Mouse (Mus musculus) midbrain, embryonic 13.5 days (tissue): ENCODE measurements around the gene Cul4a. TPM values are rescaled to one million over a fixed set of nuclear protein-coding genes. Genes with fewer than 3 reads are reported as not detected.

Experiments used
- ATAC-seq: fragments of 200-750 bp; cut with Nextera tagmentation; 2 replicates; pipeline ENCODE4 v1.8.0; 2017; ENCODE audit warnings: mild to moderate bottlenecking, moderate TSS enrichment, moderate library complexity
- H3K27ac ChIP-seq: fragments of 300-500 bp; sonication (generic); 2 replicates; pipeline ENCODE4 v1.5.1; 2015; ENCODE audit warnings: inconsistent platforms, mild to moderate bottlenecking, moderate library complexity
- H3K27me3 ChIP-seq: fragments of 300-500 bp; sonication (generic); 2 replicates; pipeline ENCODE4 v1.6.1; 2015; ENCODE audit warnings: mild to moderate bottlenecking, inconsistent platforms
- H3K36me3 ChIP-seq: fragments of 300-500 bp; sonication (generic); 2 replicates; pipeline ENCODE4 v1.6.1; 2015; ENCODE audit warnings: mild to moderate bottlenecking, inconsistent platforms
- H3K4me1 ChIP-seq: fragments of 300-500 bp; sonication (generic); replicated peaks from 2 replicates; pipeline ENCODE4 v1.6.1; 2015; ENCODE audit warnings: inconsistent platforms
- H3K4me2 ChIP-seq: fragments of 300-500 bp; sonication (generic); replicated peaks from 2 replicates; pipeline ENCODE4 v1.6.1; 2015; ENCODE audit warnings: moderate library complexity, mild to moderate bottlenecking, inconsistent platforms
- H3K4me3 ChIP-seq: fragments of 300-500 bp; sonication (generic); replicated peaks from 2 replicates; pipeline ENCODE4 v1.5.1; 2015; ENCODE audit warnings: mild to moderate bottlenecking, inconsistent platforms
- H3K9ac ChIP-seq: fragments of 300-500 bp; sonication (generic); replicated peaks from 2 replicates; pipeline ENCODE4 v1.6.1; 2015; ENCODE audit warnings: mild to moderate bottlenecking, inconsistent platforms
- H3K9me3 ChIP-seq: fragments of 300-500 bp; sonication (generic); 2 replicates; pipeline ENCODE4 v1.6.1; 2016; ENCODE audit warnings: mild to moderate bottlenecking, inconsistent platforms
- WGBS: fragments of 180-500 bp; shearing (Covaris S2); methylation state at CpG from one replicate; pipeline ENCODE4 v1.1.7; 2015; 5-methylcytosine and 5-hydroxymethylcytosine counted together
- polyA plus RNA-seq: library from polyadenylated mRNA; unstranded; fragments of >200 nt; fragmentation: Nextera tagmentation; extraction: Ambion mirVana; gene quantifications from 2 replicates; pipeline ENCODE4 v1.2.1, GENCODE M21; 2015

The Cul4a gene
- polyA plus RNA-seq, 1 experiment from 2014 or later, result 69.6 TPM

DNA sequence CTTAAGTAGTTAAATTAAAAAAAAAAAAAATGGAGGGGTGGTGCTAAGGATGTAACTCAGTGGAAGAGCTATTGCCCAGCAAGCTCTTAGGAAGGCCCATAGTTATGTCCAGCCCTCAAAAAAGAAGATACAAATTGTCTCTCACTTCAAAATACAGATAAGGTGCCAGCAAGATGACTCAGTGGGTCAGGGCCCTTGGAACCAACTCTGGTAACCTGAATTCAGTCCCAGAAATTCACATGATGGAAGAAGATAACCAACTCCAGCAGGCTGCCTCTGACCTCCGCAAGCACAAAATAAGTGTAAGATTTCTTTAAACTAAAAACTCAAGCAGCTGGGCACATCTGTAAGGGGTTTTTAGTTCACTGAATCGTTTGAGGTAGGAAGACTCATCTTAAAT is 43.1 kb downstream of the Cul4a start:
- ATAC-seq, result no peak
- peaks cover 69% of the 10 kb centered on the region for H3K36me3 ChIP-seq

DNA sequence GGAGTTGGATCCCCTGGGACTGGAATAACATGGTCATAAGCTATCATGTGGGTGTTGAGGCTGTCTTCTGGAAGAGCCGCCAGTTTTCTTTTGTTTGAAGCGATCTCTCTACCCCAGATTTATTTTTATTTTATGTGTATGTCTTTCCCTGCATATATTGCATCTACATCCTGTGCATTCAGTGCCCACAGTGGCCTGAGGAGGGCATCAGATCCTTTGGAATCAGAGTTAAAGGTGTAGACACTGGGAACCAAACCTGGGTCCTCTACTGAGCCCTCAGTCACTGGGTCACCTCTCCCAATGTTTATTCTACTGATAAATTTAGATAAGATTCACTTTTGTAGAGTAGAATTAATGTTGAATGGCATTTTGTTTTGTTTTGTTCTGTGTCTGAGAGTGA is 43.9 kb downstream of the Cul4a start:
- WGBS, result 96% methylated on average over 2 of the region's 2 CpGs
- no peak for ATAC-seq
- Histone ChIP-seq H3K9me3 (no peaks in the 10 kb centered on the region), H3K27ac (no peak overlapping the region), H3K4me2 (no peak overlapping the region), H3K4me3 (no peak overlapping the region), H3K27me3 (no peaks in the 10 kb centered on the region), H3K4me1 (no peaks in the 10 kb centered on the region), H3K36me3 (peaks cover 68% of the 10 kb centered on the region), H3K9ac (no peak overlapping the region)

More for the DNA sequence above, 43.1 kb downstream of the Cul4a start:
- Histone ChIP-seq H3K4me2 (no peak overlapping the region), H3K4me1 (no peaks in the 10 kb centered on the region), H3K27ac (no peak overlapping the region), H3K4me3 (no peak overlapping the region), H3K9me3 (no peaks in the 10 kb centered on the region), H3K27me3 (no peaks in the 10 kb centered on the region), H3K9ac (no peak overlapping the region)
- WGBS, result 96% methylated on average over 2 of the region's 2 CpGs

- H3K36me3 ChIP-seq, result peaks cover 62% of the 10 kb centered on the region
- no peak overlapping the region for H3K9ac ChIP-seq
- no peak overlapping the region for H3K27ac ChIP-seq
- no peak for ATAC-seq
- WGBS, result 78% methylated on average over 5 of the region's 5 CpGs
- H3K4me3 ChIP-seq, result no peak overlapping the region
- H3K27me3 ChIP-seq, result no peaks in the 10 kb centered on the region
- H3K4me1 ChIP-seq, result no peaks in the 10 kb centered on the region
- no peaks in the 10 kb centered on the region for H3K9me3 ChIP-seq
- H3K4me2 ChIP-seq, result no peak overlapping the region
These were observed 44.4 kb downstream of the Cul4a start for GRCm38 (mm10) chr8:13149866-13150265.

DNA sequence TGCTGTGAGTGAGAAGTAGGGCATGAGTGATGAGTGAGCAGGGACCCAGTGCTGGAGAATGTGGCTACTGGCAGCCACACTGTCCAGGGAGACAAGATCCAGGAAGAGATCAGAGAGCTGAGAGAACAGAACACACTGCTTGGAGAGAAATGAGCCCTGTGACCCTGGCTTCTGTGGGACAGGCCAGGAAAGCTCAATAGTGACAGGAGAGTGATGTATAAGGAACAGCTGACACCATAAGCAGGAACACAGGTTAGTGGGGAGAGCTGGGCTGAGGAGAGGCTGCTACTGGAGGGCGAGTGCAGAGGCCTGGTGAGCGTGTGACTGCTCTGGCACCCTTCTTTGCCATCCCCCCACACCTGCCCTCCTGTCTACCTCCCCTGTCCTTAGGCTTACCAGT is 45.5 kb downstream of the Cul4a start:
- no peak overlapping the region for H3K4me2 ChIP-seq
- no peak for ATAC-seq
- H3K36me3 ChIP-seq, result peaks cover 51% of the 10 kb centered on the region
- no peak overlapping the region for H3K9ac ChIP-seq
- no peaks in the 10 kb centered on the region for H3K9me3 ChIP-seq
- no peak overlapping the region for H3K4me3 ChIP-seq
- WGBS, result 75% methylated on average over 2 of the region's 2 CpGs
- H3K27me3 ChIP-seq, result no peaks in the 10 kb centered on the region
- H3K27ac ChIP-seq, result no peak overlapping the region
- no peaks in the 10 kb centered on the region for H3K4me1 ChIP-seq

DNA sequence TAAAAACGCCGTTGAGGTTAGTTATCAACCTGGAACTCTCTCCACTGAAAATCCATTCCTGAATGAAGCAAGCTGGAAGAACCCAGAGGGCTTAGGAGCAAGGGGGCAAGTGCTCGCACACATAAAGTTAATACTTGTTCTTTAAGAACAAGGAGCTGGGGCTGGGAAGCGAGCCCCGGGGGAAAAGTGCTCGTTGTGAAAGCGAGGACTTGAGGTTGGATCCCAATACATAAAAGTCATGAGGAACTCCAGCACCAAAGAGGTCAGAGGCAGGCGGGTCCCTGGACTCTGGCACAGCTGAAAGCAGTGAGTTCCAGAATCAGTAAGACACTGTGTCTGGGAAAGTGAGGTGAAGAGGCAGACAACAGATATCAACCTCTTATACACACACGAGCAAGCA is 48.7 kb downstream of the Cul4a start:
- H3K9me3 ChIP-seq, result no peaks in the 10 kb centered on the region
- H3K4me2 ChIP-seq, result no peak overlapping the region
- no peaks in the 10 kb centered on the region for H3K27me3 ChIP-seq
- WGBS, result 84% methylated on average over 9 of the region's 9 CpGs
- no peak overlapping the region for H3K4me3 ChIP-seq
- no peak overlapping the region for H3K9ac ChIP-seq
- H3K36me3 ChIP-seq, result peaks cover 25% of the 10 kb centered on the region
- no peak for ATAC-seq
- H3K4me1 ChIP-seq, result peaks cover 3% of the 10 kb centered on the region
- H3K27ac ChIP-seq, result no peak overlapping the region

DNA sequence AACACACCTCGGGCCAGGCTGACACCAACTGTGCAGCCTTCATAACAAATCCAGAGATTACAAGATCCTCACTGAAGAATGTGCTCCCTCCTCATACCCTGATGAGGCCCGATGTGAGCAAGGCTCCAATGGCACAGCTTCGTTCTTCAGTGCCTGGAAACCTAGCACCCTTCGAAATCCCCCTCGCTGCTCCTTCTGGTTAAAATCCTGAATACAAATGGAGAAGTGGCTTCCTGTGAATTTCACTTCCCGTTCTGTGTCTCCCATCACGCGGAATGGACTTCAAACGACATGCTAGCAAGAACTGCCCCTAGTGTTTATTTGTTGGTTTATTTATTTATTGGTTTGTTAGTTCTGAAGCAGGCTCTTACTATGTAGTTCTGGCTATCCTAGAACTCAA is 49.9 kb downstream of the Cul4a start:
- Histone ChIP-seq H3K27ac (no peak overlapping the region), H3K9me3 (no peaks in the 10 kb centered on the region), H3K27me3 (no peaks in the 10 kb centered on the region), H3K9ac (no peak overlapping the region), H3K4me3 (no peak overlapping the region), H3K36me3 (peaks cover 14% of the 10 kb centered on the region), H3K4me2 (no peak overlapping the region), H3K4me1 (peaks cover 12% of the 10 kb centered on the region)
- ATAC-seq, result no peak
- 76% methylated on average over 9 of the region's 9 CpGs for WGBS

GRCm38 (mm10) chr8:13156327-13157097 is 51.1 kb downstream of the Cul4a start:
- Histone ChIP-seq H3K4me2 (no peak overlapping the region), H3K4me3 (no peak overlapping the region), H3K9ac (no peak overlapping the region), H3K9me3 (no peaks in the 10 kb centered on the region), H3K36me3 (peaks cover 4% of the 10 kb centered on the region; the same call in 1 of the 2 replicates), H3K4me1 (peaks cover 23% of the 10 kb centered on the region), H3K27ac (no peak overlapping the region), H3K27me3 (no peaks in the 10 kb centered on the region)
- no peak for ATAC-seq
- 77% methylated on average over 12 of the region's 12 CpGs for WGBS

DNA sequence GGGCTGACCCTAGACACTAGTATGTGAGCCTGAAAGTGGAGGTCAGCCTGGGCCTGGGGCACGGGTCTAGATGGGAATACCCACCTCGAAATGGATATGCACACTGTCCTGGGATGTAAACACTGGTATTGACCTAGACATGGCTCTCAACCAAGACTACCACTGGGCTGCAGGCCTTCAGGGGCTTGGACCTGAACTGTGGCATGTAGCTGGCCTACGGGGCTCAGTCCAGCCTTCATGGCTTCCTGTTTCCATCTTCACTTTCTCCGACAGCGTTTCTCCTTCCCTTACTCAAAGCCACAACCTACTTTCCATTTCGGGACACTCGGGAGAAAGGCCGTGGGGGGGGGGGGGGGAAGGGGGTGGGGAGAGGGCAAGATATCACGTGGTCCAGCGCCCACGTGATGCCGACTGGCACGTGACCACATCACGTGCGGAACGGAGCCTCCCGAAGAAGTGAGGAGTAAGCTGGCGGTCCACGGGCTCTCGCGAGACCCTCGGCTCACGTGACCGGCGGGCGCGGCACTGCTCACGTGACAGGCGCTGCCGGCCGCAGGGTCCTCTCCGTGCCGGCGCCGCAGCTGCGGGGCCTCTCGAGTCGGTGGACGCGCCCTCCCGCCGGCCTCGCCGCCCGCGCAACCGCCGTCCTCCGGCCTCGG is 53.4 kb downstream of the Cul4a start, which contains the start of gene Lamp1:
Lamp1 (plus strand) TSS at position 444 of the 659 bp plus-strand sequence.
- Histone ChIP-seq H3K4me2 (peak within 1 kb of the TSS; percentile 97), H3K9me3 (no peaks in the 10 kb centered on the region), H3K4me1 (peaks cover 44% of the 10 kb centered on the region), H3K36me3 (peaks cover 4% of the 10 kb centered on the region; the same call in 1 of the 2 replicates), H3K4me3 (peak within 1 kb of the TSS; percentile 91), H3K27me3 (no peaks in the 10 kb centered on the region), H3K9ac (peak within 1 kb of the TSS; percentile 99), H3K27ac (peak within 1 kb of the TSS; percentile 78)
- ATAC-seq, result peak; percentile 96
- WGBS, result under 1% methylated on average over 35 of the region's 50 CpGs

- Histone ChIP-seq H3K27ac (peak overlapping the region; percentile 77), H3K27me3 (no peaks in the 10 kb centered on the region), H3K36me3 (no peaks in the 10 kb centered on the region), H3K4me1 (peaks cover 45% of the 10 kb centered on the region), H3K9ac (peak overlapping the region; percentile 99), H3K4me3 (peak overlapping the region; percentile 91), H3K9me3 (no peaks in the 10 kb centered on the region), H3K4me2 (peak overlapping the region; percentile 97)
- peak; percentile 82 for ATAC-seq
- WGBS, result under 1% methylated on average over 49 of the region's 49 CpGs
These were observed 54.0 kb downstream of the Cul4a start for GRCm38 (mm10) chr8:13159377-13159881.

DNA sequence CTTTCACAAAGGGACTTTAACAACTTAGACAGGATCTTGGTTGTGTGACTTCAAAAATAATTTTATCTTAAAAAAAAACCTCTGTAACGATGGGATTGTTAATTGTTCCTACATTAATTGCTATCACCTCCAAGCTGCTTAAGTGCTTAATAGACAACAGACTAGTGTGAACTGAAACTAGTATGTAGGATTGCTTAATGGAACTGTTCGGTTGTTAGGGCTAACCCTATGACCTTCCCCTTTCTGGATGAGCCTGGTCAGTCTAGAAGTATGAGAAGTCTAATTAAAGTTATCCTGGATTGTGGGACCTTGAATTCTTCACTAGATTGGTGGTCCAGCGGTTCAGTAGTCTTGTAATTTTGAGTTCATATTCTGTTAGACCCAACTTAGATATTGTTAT is 55.3 kb downstream of the Cul4a start:
- H3K36me3 ChIP-seq, result 0 out of 2 replicates have a peak, but pooled peaks cover under 1% of the 10 kb centered on the region
- peak overlapping the region; percentile 99 for H3K9ac ChIP-seq
- H3K4me3 ChIP-seq, result peak overlapping the region; percentile 91
- no peaks in the 10 kb centered on the region for H3K27me3 ChIP-seq
- H3K9me3 ChIP-seq, result no peaks in the 10 kb centered on the region
- no peak overlapping the region for H3K27ac ChIP-seq
- peak overlapping the region; percentile 97 for H3K4me2 ChIP-seq
- WGBS, result 87% methylated on average over 3 of the region's 3 CpGs
- no peak for ATAC-seq
- H3K4me1 ChIP-seq, result peaks cover 45% of the 10 kb centered on the region

DNA sequence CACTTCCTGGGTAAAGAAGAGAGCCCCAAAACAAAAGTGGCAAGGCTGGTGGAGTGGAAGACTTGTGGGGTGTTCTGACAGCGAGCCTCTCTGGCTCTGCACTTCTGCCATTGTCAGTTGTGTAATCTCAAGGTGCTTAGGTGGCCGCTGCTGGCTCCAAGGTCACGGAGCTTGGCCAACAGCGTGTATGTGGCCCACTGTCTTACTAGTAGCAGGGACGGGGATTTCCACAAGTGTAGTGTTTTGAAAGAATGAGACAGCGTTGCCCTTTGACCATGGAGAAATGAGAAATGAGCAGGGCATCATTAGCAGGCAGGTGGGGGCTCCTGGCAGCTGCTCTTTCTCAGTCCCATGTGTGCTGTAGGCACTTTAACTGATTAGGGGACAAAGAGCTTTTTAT is 56.7 kb downstream of the Cul4a start:
- Histone ChIP-seq H3K36me3 (peaks cover 13% of the 10 kb centered on the region), H3K4me2 (no peak overlapping the region), H3K27me3 (no peaks in the 10 kb centered on the region), H3K9me3 (no peaks in the 10 kb centered on the region), H3K4me1 (peaks cover 45% of the 10 kb centered on the region), H3K9ac (no peak overlapping the region), H3K27ac (no peak overlapping the region), H3K4me3 (no peak overlapping the region)
- ATAC-seq, result no peak
- 68% methylated on average over 6 of the region's 6 CpGs for WGBS

DNA sequence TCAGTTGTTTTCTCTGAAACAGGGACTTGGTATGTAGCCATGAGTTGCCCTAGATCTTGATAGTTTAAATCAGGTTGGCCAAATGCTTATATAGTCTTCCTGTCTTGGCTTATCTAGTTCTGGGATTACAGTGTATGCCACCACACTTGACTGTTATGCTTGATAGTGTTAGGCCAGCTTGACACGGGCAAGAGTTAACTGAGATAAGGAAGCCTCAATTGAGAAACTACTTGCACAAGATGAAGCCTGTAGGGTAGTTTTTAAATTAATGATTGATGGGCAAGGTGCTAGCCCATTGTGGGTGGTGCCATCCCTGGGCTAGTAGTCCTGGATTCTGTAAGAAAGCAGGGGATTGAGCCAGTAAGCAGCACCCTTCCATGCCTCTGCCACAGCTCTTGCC is 58.1 kb downstream of the Cul4a start:
- Histone ChIP-seq H3K27ac (no peak overlapping the region), H3K4me2 (no peak overlapping the region), H3K4me1 (peaks cover 43% of the 10 kb centered on the region), H3K36me3 (peaks cover 27% of the 10 kb centered on the region), H3K9me3 (no peaks in the 10 kb centered on the region), H3K27me3 (no peaks in the 10 kb centered on the region), H3K4me3 (no peak overlapping the region), H3K9ac (0 out of 2 replicates have a peak overlapping the region, but pooled peaks have one; percentile 28)
- 92% methylated on average over 1 of the region's 1 CpGs for WGBS
- ATAC-seq, result no peak
